Mouse (Mus musculus) hindbrain, embryonic 16.5 days (tissue): Measurements from ENCODE around the gene Ddx50. TPM values are rescaled to one million over a fixed set of nuclear protein-coding genes. Genes with fewer than 3 reads are reported as not detected.

Experiments
- ATAC-seq: fragments of 200-750 bp; cut with Nextera tagmentation; 2 replicates; pipeline ENCODE4 v1.8.0; 2017; ENCODE audit warnings: moderate TSS enrichment, moderate library complexity
- H3K27ac ChIP-seq: fragments of 300-500 bp; sonication (generic); 2 replicates; pipeline ENCODE4 v1.5.1; 2014; ENCODE audit warnings: low read depth, mild to moderate bottlenecking, control low read depth, low read length, moderate library complexity
- H3K27me3 ChIP-seq: fragments of 300-500 bp; sonication (generic); replicated peaks from 2 replicates; pipeline ENCODE4 v1.6.1; 2014; ENCODE audit warnings: low read length; ENCODE audit not compliant: control insufficient read depth, insufficient read depth
- H3K36me3 ChIP-seq: fragments of 300-500 bp; sonication (generic); 2 replicates; pipeline ENCODE4 v1.6.1; 2014; ENCODE audit warnings: mild to moderate bottlenecking, low read length, moderate library complexity, mixed read lengths; ENCODE audit not compliant: control insufficient read depth, insufficient read depth
- H3K4me1 ChIP-seq: fragments of 300-500 bp; sonication (generic); 2 replicates; pipeline ENCODE4 v1.6.1; 2014; ENCODE audit warnings: low read depth, low read length; ENCODE audit not compliant: control insufficient read depth, insufficient read depth
- H3K4me2 ChIP-seq: fragments of 300-500 bp; sonication (generic); 2 replicates; pipeline ENCODE4 v1.6.1; 2014; ENCODE audit warnings: mild to moderate bottlenecking, low read length, control low read depth, moderate library complexity
- H3K4me3 ChIP-seq: fragments of 300-500 bp; sonication (generic); 2 replicates; pipeline ENCODE4 v1.5.1; 2014; ENCODE audit warnings: mild to moderate bottlenecking, low read length, control low read depth, moderate library complexity
- H3K9ac ChIP-seq: fragments of 300-500 bp; sonication (generic); 2 replicates; pipeline ENCODE4 v1.6.1; 2014; ENCODE audit warnings: low read depth, mild to moderate bottlenecking, control low read depth, low read length, moderate library complexity
- H3K9me3 ChIP-seq: fragments of 300-500 bp; sonication (generic); 2 replicates; pipeline ENCODE4 v1.6.1; 2014; ENCODE audit warnings: mild to moderate bottlenecking, low read length, moderate library complexity; ENCODE audit not compliant: control insufficient read depth
- WGBS: fragments of 180-500 bp; shearing (Covaris S2); extraction: QIAGEN DNeasy Blood & Tissue Kit; methylation state at CpG from one replicate; pipeline ENCODE4 v1.1.7; 2014; 5-methylcytosine and 5-hydroxymethylcytosine counted together
- polyA plus RNA-seq: library from polyadenylated mRNA; unstranded; fragments of >200 nt; fragmentation: Nextera tagmentation; extraction: Ambion mirVana; gene quantifications from 2 replicates; pipeline ENCODE4 v1.2.1, GENCODE M21; 2015

Ddx50 gene
- polyA plus RNA-seq, 1 experiment from 2014 or later, result 76.3 TPM

DNA sequence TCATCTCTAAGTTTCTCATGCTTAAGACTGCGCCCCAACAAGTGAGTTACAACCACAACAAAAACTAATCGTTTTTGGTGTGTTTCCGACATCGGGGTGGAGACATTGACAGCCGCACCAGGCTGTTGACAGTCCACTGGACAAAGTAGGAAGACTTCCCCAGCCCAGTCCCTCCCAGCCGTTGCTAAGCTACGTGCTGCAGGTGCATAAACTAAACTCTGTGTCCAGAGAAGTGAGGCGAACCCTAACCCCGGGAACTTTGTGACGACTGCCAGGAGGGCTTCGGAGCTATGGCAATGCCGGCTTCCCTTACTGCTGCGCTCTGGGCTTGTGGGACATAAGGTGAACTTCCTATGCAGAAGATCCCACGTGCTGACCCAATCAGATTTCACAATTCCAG is 18.2 kb upstream of the Ddx50 start:
- Histone ChIP-seq H3K9me3 (no peaks in the 10 kb centered on the region), H3K9ac (no peak overlapping the region), H3K4me2 (no peak overlapping the region), H3K27ac (no peak overlapping the region), H3K4me1 (no peaks in the 10 kb centered on the region), H3K27me3 (no peaks in the 10 kb centered on the region), H3K36me3 (no peaks in the 10 kb centered on the region), H3K4me3 (no peak overlapping the region)
- 78% methylated on average over 14 of the region's 14 CpGs for WGBS
- ATAC-seq, result no peak

DNA sequence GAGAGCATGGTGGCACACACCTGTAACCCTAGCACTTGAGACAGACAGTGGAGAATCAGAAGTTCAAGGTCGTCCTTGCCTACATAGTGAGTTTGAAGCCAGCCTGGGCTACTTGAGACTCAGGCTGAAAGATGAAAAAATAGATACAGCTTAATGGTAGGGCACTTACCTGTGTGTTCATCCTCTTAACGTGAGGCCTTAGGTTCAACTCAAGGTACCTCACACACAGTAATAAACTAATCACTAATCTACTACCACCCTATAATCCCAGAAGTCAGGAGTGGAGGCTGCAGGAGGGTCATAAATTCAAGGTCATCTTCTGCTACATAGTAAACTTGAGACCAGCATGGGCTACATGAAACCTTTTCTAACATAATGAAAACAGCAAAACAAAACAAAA is 17.4 kb upstream of the Ddx50 start:
- H3K4me3 ChIP-seq, result no peak overlapping the region
- H3K9ac ChIP-seq, result no peak overlapping the region
- H3K36me3 ChIP-seq, result no peaks in the 10 kb centered on the region
- WGBS, result 96% methylated on average over 2 of the region's 2 CpGs
- H3K4me2 ChIP-seq, result no peak overlapping the region
- no peaks in the 10 kb centered on the region for H3K27me3 ChIP-seq
- no peaks in the 10 kb centered on the region for H3K9me3 ChIP-seq
- ATAC-seq, result no peak
- H3K27ac ChIP-seq, result no peak overlapping the region
- H3K4me1 ChIP-seq, result no peaks in the 10 kb centered on the region

DNA sequence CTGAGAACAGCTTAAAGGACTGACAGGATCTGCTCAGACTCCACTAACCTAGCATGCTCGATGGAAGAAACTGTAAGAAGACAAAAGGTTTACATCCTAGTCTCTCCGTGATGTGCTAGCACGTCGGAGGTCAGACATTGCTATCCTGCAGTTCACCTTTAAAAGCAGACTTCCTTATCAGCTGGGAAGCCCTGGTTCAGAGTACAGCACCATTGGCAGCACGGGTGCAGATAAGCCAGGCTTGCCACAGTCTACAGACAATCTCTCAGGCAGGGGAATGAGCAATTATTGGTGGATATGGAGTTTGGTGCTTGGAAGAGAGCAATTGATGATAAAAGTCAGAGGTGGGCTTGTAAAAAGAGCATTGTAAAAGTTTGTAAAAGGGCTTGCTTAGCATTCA is 17.0 kb upstream of the Ddx50 start:
- Histone ChIP-seq H3K4me1 (no peaks in the 10 kb centered on the region), H3K9ac (no peak overlapping the region), H3K27me3 (no peaks in the 10 kb centered on the region), H3K9me3 (no peaks in the 10 kb centered on the region), H3K4me2 (no peak overlapping the region), H3K4me3 (no peak overlapping the region), H3K27ac (no peak overlapping the region), H3K36me3 (no peaks in the 10 kb centered on the region)
- WGBS, result 87% methylated on average over 5 of the region's 5 CpGs
- ATAC-seq, result no peak

DNA sequence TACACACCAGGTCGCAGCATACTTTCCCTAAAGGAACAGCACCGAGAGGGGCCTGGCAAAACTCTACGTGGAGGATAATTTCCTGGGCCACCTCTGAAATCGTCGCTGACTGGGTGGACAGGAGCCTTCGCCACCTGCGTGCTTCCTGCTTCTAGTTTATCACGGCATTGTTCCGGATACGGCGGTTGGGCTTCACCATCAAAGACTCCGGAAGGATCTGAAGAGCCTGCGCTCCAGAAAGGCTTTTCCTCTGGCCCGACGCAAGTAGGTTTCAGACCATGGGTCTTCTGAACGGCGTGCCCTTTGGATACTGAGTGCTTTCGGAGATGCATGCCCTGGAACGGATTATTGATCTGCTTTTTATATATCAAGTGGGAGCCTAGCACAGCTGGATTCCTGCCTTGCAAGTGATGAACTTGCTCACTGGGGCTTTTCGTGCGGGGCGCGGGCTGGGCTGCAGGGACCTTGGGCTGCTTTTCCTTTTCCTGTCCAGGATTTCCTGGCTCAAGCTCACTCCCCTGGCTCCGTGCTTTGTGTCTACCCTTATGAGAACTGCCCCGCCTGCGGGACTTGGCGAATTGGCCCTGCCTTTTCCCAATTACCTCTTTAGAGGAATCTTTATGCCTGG is 14.1 kb upstream of the Ddx50 start:
- H3K4me3 ChIP-seq, result no peak overlapping the region
- H3K36me3 ChIP-seq, result no peaks in the 10 kb centered on the region
- H3K27ac ChIP-seq, result no peak overlapping the region
- 66% methylated on average over 27 of the region's 27 CpGs for WGBS
- no peaks in the 10 kb centered on the region for H3K27me3 ChIP-seq
- no peak overlapping the region for H3K4me2 ChIP-seq
- no peaks in the 10 kb centered on the region for H3K9me3 ChIP-seq
- no peak for ATAC-seq
- H3K9ac ChIP-seq, result no peak overlapping the region
- H3K4me1 ChIP-seq, result no peaks in the 10 kb centered on the region

DNA sequence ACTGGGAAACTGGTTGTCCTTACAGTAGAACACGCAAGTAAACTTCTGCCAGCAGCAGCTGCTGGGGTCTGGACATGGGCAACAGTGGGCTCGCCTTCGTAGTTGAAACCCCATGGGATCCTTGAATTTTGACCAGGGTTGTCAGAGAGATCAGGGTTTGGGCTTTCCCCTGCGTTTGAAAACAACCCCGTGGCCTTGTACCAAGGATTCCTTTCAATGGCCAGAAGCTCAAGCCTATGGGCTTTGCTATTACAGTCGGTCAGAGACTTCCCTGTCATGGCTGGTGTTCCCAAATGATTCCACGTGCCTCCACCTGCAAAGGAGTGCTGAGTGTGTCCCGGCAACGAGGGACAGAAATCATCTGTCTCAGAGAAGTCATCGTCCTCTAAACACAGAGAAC is 13.2 kb upstream of the Ddx50 start:
- no peak overlapping the region for H3K4me2 ChIP-seq
- H3K36me3 ChIP-seq, result no peaks in the 10 kb centered on the region
- H3K9me3 ChIP-seq, result no peaks in the 10 kb centered on the region
- no peaks in the 10 kb centered on the region for H3K27me3 ChIP-seq
- no peak overlapping the region for H3K9ac ChIP-seq
- H3K4me1 ChIP-seq, result no peaks in the 10 kb centered on the region
- H3K27ac ChIP-seq, result no peak overlapping the region
- H3K4me3 ChIP-seq, result no peak overlapping the region
- no peak for ATAC-seq
- WGBS, result 90% methylated on average over 10 of the region's 10 CpGs

DNA sequence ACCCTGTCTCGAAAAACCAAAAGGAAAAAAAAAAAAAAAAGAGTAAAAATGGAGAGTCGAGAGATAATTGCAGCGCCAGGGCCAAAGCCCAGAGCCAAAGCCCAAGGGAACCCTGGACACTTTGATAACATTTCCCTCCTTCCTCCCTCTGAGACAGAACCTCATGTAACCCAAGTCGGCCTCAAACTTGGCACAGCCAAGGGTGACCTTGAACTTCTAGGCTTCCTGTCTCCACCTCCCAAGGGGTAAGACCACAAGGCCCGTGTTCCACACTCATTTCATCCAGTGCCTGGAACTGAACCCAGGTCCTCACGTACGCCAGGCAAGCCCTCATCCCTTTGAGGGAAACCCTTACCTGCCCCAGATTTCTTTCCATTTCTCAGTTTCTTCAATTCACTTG is 5.7 kb upstream of the Ddx50 start:
- Histone ChIP-seq H3K4me1 (peaks cover 2% of the 10 kb centered on the region; the same call in 1 of the 2 replicates), H3K9me3 (no peaks in the 10 kb centered on the region), H3K4me2 (no peak overlapping the region), H3K36me3 (no peaks in the 10 kb centered on the region), H3K27me3 (no peaks in the 10 kb centered on the region), H3K27ac (no peak overlapping the region), H3K4me3 (no peak overlapping the region), H3K9ac (no peak overlapping the region)
- 86% methylated on average over 7 of the region's 7 CpGs for WGBS
- no peak for ATAC-seq

DNA sequence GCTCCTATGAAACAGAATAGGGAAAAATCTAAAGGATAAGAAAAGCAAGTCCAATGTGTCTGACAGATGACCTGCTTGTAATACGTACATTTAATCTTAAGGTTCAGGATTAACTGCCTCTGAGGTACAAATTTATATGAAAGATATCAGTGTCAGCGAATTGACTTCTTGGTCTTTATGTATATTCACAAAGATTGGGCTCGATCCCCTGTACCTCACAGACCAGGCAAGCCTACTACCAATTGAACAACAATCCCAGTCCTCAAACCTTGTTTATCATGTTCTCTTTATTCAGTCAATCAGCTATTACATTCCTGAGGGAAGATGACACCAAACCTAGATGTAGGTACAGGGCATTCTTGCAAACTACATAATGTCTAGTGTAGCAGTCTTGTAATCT is 943 bp upstream of the Ddx50 start:
- Histone ChIP-seq H3K9ac (peak overlapping the region; percentile 61), H3K36me3 (no peaks in the 10 kb centered on the region), H3K9me3 (no peaks in the 10 kb centered on the region), H3K27me3 (no peaks in the 10 kb centered on the region), H3K4me3 (peak overlapping the region; percentile 87), H3K4me1 (peaks cover 12% of the 10 kb centered on the region), H3K4me2 (peak overlapping the region; percentile 61), H3K27ac (peak overlapping the region; percentile 96)
- WGBS, result 18% methylated on average over 3 of the region's 3 CpGs
- ATAC-seq, result no peak

DNA sequence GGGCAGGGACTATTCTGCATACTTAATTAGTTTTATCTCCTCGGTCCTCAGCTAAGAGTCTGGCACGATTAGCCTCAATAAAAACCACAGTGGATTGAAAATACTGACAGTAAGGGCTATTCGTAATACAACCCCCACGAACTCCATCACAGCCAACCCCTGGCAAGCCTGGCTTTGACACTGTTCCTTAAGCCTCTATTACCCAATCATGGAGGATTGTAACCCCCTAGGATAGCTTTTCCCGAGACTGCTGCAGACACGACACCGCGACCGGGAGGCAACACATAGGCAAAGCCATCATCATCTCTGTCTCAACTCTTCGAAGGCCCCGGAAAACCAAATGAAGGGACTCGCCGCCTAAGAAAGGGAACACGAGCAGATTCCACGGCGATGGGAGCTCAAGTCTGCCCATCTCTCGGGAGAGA is 648 bp downstream of the Ddx50 start:
- H3K27ac ChIP-seq, result peak overlapping the region; percentile 96
- peak overlapping the region; percentile 91 for H3K4me2 ChIP-seq
- peaks cover 12% of the 10 kb centered on the region for H3K4me1 ChIP-seq
- peaks cover 3% of the 10 kb centered on the region for H3K36me3 ChIP-seq
- H3K27me3 ChIP-seq, result no peaks in the 10 kb centered on the region
- peak overlapping the region; percentile 87 for H3K4me3 ChIP-seq
- H3K9ac ChIP-seq, result peak overlapping the region; percentile 89
- H3K9me3 ChIP-seq, result no peaks in the 10 kb centered on the region
- WGBS, result 0% methylated on average over 17 of the region's 17 CpGs
- ATAC-seq, result no peak

DNA sequence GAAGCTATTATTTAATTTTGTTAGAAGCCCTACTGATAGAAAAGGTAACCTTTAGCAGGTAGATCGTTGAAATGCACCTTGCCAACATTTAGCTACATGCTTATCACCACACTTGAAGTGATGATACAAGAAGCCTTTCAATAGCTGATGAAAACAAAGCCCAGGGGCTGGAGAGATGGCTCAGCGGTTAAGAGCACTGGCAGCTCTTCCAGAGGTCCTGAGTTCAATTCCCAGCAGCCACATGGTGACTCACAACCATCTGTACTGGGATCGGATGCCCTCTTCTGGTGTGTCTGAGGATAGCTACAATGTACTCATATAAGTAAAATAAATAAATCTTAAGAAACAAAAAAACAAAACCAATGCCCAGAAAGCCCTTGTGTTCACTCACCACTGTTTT is 46.9 kb downstream of the Ddx50 start:
- no peak for ATAC-seq
- H3K9me3 ChIP-seq, result no peaks in the 10 kb centered on the region
- no peaks in the 10 kb centered on the region for H3K27me3 ChIP-seq
- peaks cover 17% of the 10 kb centered on the region for H3K4me1 ChIP-seq
- H3K4me2 ChIP-seq, result no peak overlapping the region
- no peaks in the 10 kb centered on the region for H3K36me3 ChIP-seq
- 85% methylated on average over 3 of the region's 3 CpGs for WGBS
- H3K27ac ChIP-seq, result no peak overlapping the region
- H3K4me3 ChIP-seq, result no peak overlapping the region
- H3K9ac ChIP-seq, result no peak overlapping the region
